Mouse (Mus musculus): ENCODE measurements around the gene A730046J19Rik. TPM values are rescaled to one million over a fixed set of nuclear protein-coding genes. Genes with fewer than 3 reads are reported as not detected.

The A730046J19Rik gene
- under 1 TPM; 0.14 to 0.54 TPM for total RNA-seq (2021)
- long read RNA-seq, experiment 1, result 0 reads
- long read RNA-seq, experiment 2, result 0 reads

GRCm38 (mm10) chrX:144153523-144153922 is at the start of gene A730046J19Rik:
Gene A730046J19Rik (plus strand): TSS chrX:144153695.
- DNase-seq, result no peak
- intact Hi-C loops (cut with DNase I), result no loop called here

- DNase-seq, result no peak
- intact Hi-C loops (cut with DNase I), result no loop called here
Measured at GRCm38 (mm10) chrX:144104619-144105416, 48.7 kb upstream of the A730046J19Rik start.

DNA sequence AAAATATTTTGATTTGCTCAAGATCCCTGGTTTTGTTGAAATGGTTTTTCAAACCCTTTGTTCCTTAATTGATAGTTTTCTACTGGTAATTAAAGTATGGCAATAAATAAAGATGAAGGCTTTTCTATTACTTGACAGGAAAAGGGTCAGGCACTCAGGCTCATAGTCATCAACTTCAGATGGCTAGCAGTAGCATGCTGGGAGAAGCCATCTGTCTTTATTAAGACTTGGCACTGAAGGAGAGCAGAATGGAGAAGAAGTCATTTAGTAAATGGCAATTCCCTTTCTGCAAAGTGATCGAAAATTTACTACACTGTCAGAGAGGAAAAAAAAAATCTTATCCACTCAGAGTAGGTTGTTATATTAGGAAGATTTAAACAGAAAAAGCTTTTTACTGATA is 17.2 kb upstream of the A730046J19Rik start:
- no peak for DNase-seq
- intact Hi-C loops (cut with DNase I), result no loop called here

- intact Hi-C loops (cut with DNase I), result no loop called here
- DNase-seq, result no peak
Measured at GRCm38 (mm10) chrX:144149987-144150386, 3.5 kb upstream of the A730046J19Rik start.

DNA sequence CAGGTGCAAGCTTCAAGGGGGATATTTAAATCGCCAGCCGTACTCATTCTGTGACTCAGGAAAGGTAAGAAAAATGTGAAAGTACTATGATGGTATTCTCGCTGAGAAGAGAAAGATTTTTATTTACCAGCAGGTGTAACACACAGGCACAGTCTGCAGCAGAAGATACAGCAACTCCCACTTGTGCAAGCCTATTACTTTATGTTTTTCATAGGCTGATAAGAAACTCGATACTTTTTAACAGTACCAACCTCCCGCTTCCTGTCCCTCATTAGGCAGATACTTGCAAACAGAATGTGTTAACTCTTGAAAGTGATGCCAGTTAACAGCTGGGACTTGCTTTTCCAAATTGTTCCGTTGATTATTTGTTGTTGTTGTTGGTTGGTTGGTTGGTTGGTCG is 616 bp downstream of the A730046J19Rik start:
- no peak for DNase-seq
- intact Hi-C loops (cut with DNase I), result no loop called here

- DNase-seq, result no peak
Measured at GRCm38 (mm10) chrX:144162936-144163335, 9.4 kb downstream of the A730046J19Rik start.

More at GRCm38 (mm10) chrX:144162936-144163335, 9.4 kb downstream of the A730046J19Rik start:
- intact Hi-C loops (cut with DNase I), result no loop called here

Other genes with a start within 250 kb of the A730046J19Rik start
- not detected for gene Dcx, start 220.4 kb upstream of the A730046J19Rik start, total RNA-seq (2021)
- gene Alg13, start 164.1 kb downstream of the A730046J19Rik start, total RNA-seq (2021), result 1 to 10 TPM; 5.2 to 7.0 TPM